Mouse (Mus musculus) forelimb bud, embryonic 11.5 days (tissue): Measurements from ENCODE around the gene Gm438.
A peak's percentile ranks its signal among the peaks of the same experiment; 100 is the strongest.
"Not testable (repeated sequence)": the region's sequence is repeated elsewhere in the genome, so short reads cannot be mapped to it uniquely, and the experiment has no call there.

Experiments used
- DNase-seq: peaks from one replicate; pipeline ENCODE4 v3.0.0-alpha.2; 2012; ENCODE audit warnings: low read depth, low spot score

Gene Gm438

GRCm38 (mm10) chr4:144786483-144786882, at the start of gene Gm438:
Gm438 (minus strand) TSS chr4:144786583.
- DNase-seq, result no peak

GRCm38 (mm10) chr4:144824706-144825105, 38.3 kb upstream of the Gm438 start:
- no peak for DNase-seq

- no peak for DNase-seq
Observed at GRCm38 (mm10) chr4:144823996-144824395, 37.6 kb upstream of the Gm438 start.

- DNase-seq, result not testable (repeated sequence)
Observed at GRCm38 (mm10) chr4:144807135-144807534, 20.8 kb upstream of the Gm438 start.

- no peak for DNase-seq
Observed at GRCm38 (mm10) chr4:144803633-144804032, 17.2 kb upstream of the Gm438 start.

- DNase-seq, result peak; percentile 38
Observed at GRCm38 (mm10) chr4:144790141-144790540, 3.8 kb upstream of the Gm438 start.

GRCm38 (mm10) chr4:144782476-144783197, 3.7 kb downstream of the Gm438 start:
- DNase-seq, result no peak

GRCm38 (mm10) chr4:144765722-144766121, 20.7 kb downstream of the Gm438 start:
- peak; percentile 19 for DNase-seq

GRCm38 (mm10) chr4:144749139-144749538, 37.2 kb downstream of the Gm438 start:
- DNase-seq, result peak; percentile 66
